Mouse (Mus musculus): ENCODE measurements around the gene Fam8a1. TPM values are rescaled to one million over a fixed set of nuclear protein-coding genes. Genes with fewer than 3 reads are reported as not detected.

Fam8a1 gene
- 16.4 and 16.7 TPM in 2 replicates for polyA plus RNA-seq (2016; fragmentation: Nextera tagmentation; extraction: Ambion mirVana)

GRCm38 (mm10) chr13:46669048-46669619 is at the start of gene Fam8a1:
Gene Fam8a1 (plus strand): TSS chr13:46669522.
- WGBS = under 1% methylated on average over 46 of the region's 46 CpGs
- peak; percentile 95 for ATAC-seq (ENCODE audit: insufficient number of reproducible peaks, low FRiP score)

GRCm38 (mm10) chr13:46619633-46620032 is 49.7 kb upstream of the Fam8a1 start:
- H3K27me3 ChIP-seq (replicated peaks) = no peaks in the 10 kb centered on the region
- no peak overlapping the region for H3K4me3 ChIP-seq
- no peak for ATAC-seq (ENCODE audit: insufficient number of reproducible peaks, low FRiP score)
- H3K36me3 ChIP-seq = peaks cover 54% of the 10 kb centered on the region
- no peak overlapping the region for H3K4me2 ChIP-seq
- no peak overlapping the region for H3K9ac ChIP-seq
- H3K4me1 ChIP-seq (replicated peaks) = peaks cover 9% of the 10 kb centered on the region
- 56% methylated on average over 11 of the region's 11 CpGs for WGBS
- H3K9me3 ChIP-seq (replicated peaks) = 0 out of 2 replicates have a peak, but pooled peaks cover 4% of the 10 kb centered on the region
- no peak overlapping the region for H3K27ac ChIP-seq (ENCODE audit: poor library complexity, severe bottlenecking)

More at GRCm38 (mm10) chr13:46669048-46669619, at the start of gene Fam8a1:
- Histone ChIP-seq H3K27me3 (replicated peaks) (no peaks in the 10 kb centered on the region), H3K4me1 (replicated peaks) (peaks cover 18% of the 10 kb centered on the region), H3K4me2 (peak within 1 kb of the TSS; percentile 89), H3K36me3 (peaks cover 27% of the 10 kb centered on the region), H3K9me3 (replicated peaks) (no peaks in the 10 kb centered on the region), H3K4me3 (peak within 1 kb of the TSS; percentile 99), H3K27ac (ENCODE audit: poor library complexity, severe bottlenecking) (peak within 1 kb of the TSS; percentile 87), H3K9ac (peak within 1 kb of the TSS; percentile 99)

GRCm38 (mm10) chr13:46620964-46621757 is 48.2 kb upstream of the Fam8a1 start:
- 84% methylated on average over 7 of the region's 7 CpGs for WGBS
- H3K9me3 ChIP-seq (replicated peaks) = 0 out of 2 replicates have a peak, but pooled peaks cover 4% of the 10 kb centered on the region
- H3K4me3 ChIP-seq = no peak overlapping the region
- H3K9ac ChIP-seq = no peak overlapping the region
- H3K4me2 ChIP-seq = no peak overlapping the region
- peaks cover 55% of the 10 kb centered on the region for H3K36me3 ChIP-seq
- H3K4me1 ChIP-seq (replicated peaks) = peaks cover 9% of the 10 kb centered on the region
- H3K27ac ChIP-seq (ENCODE audit: poor library complexity, severe bottlenecking) = no peak overlapping the region
- ATAC-seq (ENCODE audit: insufficient number of reproducible peaks, low FRiP score) = no peak
- no peaks in the 10 kb centered on the region for H3K27me3 ChIP-seq (replicated peaks)

GRCm38 (mm10) chr13:46626608-46627007 is 42.7 kb upstream of the Fam8a1 start:
- H3K4me3 ChIP-seq = no peak overlapping the region
- H3K27ac ChIP-seq (ENCODE audit: poor library complexity, severe bottlenecking) = no peak overlapping the region
- H3K9ac ChIP-seq = no peak overlapping the region
- no peak overlapping the region for H3K4me2 ChIP-seq
- WGBS = 73% methylated on average over 9 of the region's 9 CpGs
- H3K36me3 ChIP-seq = peaks cover 53% of the 10 kb centered on the region
- H3K9me3 ChIP-seq (replicated peaks) = 0 out of 2 replicates have a peak, but pooled peaks cover 4% of the 10 kb centered on the region
- H3K4me1 ChIP-seq (replicated peaks) = no peaks in the 10 kb centered on the region; the same call in 1 of the 2 replicates
- no peaks in the 10 kb centered on the region for H3K27me3 ChIP-seq (replicated peaks)
- no peak for ATAC-seq (ENCODE audit: insufficient number of reproducible peaks, low FRiP score)

GRCm38 (mm10) chr13:46627841-46628240 is 41.5 kb upstream of the Fam8a1 start:
- Histone ChIP-seq H3K27me3 (replicated peaks) (no peaks in the 10 kb centered on the region), H3K4me2 (no peak overlapping the region), H3K4me3 (no peak overlapping the region), H3K9me3 (replicated peaks) (0 out of 2 replicates have a peak, but pooled peaks cover 4% of the 10 kb centered on the region), H3K27ac (ENCODE audit: poor library complexity, severe bottlenecking) (no peak overlapping the region), H3K36me3 (peaks cover 59% of the 10 kb centered on the region), H3K9ac (no peak overlapping the region), H3K4me1 (replicated peaks) (peaks cover 3% of the 10 kb centered on the region; the same call in 1 of the 2 replicates)
- ATAC-seq (ENCODE audit: insufficient number of reproducible peaks, low FRiP score) = no peak
- WGBS = 79% methylated on average over 10 of the region's 10 CpGs

GRCm38 (mm10) chr13:46629391-46629790 is 39.9 kb upstream of the Fam8a1 start:
- WGBS = 79% methylated on average over 6 of the region's 6 CpGs
- H3K9me3 ChIP-seq (replicated peaks) = no peaks in the 10 kb centered on the region
- H3K27ac ChIP-seq (ENCODE audit: poor library complexity, severe bottlenecking) = no peak overlapping the region
- no peak overlapping the region for H3K9ac ChIP-seq
- H3K4me2 ChIP-seq = no peak overlapping the region
- peaks cover 47% of the 10 kb centered on the region for H3K36me3 ChIP-seq
- no peak for ATAC-seq (ENCODE audit: insufficient number of reproducible peaks, low FRiP score)
- peaks cover 3% of the 10 kb centered on the region; the same call in 1 of the 2 replicates for H3K4me1 ChIP-seq (replicated peaks)
- H3K4me3 ChIP-seq = no peak overlapping the region
- no peaks in the 10 kb centered on the region for H3K27me3 ChIP-seq (replicated peaks)

GRCm38 (mm10) chr13:46632796-46633195 is 36.5 kb upstream of the Fam8a1 start:
- Histone ChIP-seq H3K9ac (no peak overlapping the region), H3K4me2 (no peak overlapping the region), H3K4me3 (no peak overlapping the region), H3K27ac (ENCODE audit: poor library complexity, severe bottlenecking) (no peak overlapping the region), H3K9me3 (replicated peaks) (peaks cover 9% of the 10 kb centered on the region), H3K4me1 (replicated peaks) (peaks cover 3% of the 10 kb centered on the region; the same call in 1 of the 2 replicates), H3K27me3 (replicated peaks) (no peaks in the 10 kb centered on the region), H3K36me3 (peaks cover 55% of the 10 kb centered on the region)
- WGBS = 52% methylated on average over 4 of the region's 4 CpGs
- ATAC-seq (ENCODE audit: insufficient number of reproducible peaks, low FRiP score) = no peak

- WGBS = 68% methylated on average over 18 of the region's 18 CpGs
- Histone ChIP-seq H3K4me2 (no peak overlapping the region), H3K4me3 (no peak overlapping the region), H3K9me3 (replicated peaks) (peaks cover 9% of the 10 kb centered on the region), H3K4me1 (replicated peaks) (peaks cover 3% of the 10 kb centered on the region; the same call in 1 of the 2 replicates), H3K27me3 (replicated peaks) (no peaks in the 10 kb centered on the region), H3K27ac (ENCODE audit: poor library complexity, severe bottlenecking) (no peak overlapping the region), H3K36me3 (peaks cover 57% of the 10 kb centered on the region), H3K9ac (no peak overlapping the region)
- ATAC-seq (ENCODE audit: insufficient number of reproducible peaks, low FRiP score) = no peak
Measured at GRCm38 (mm10) chr13:46633320-46634132, 35.8 kb upstream of the Fam8a1 start.

GRCm38 (mm10) chr13:46634133-46634488 is 35.2 kb upstream of the Fam8a1 start:
- no peak for ATAC-seq (ENCODE audit: insufficient number of reproducible peaks, low FRiP score)
- peaks cover 3% of the 10 kb centered on the region; the same call in 1 of the 2 replicates for H3K4me1 ChIP-seq (replicated peaks)
- H3K4me3 ChIP-seq = no peak overlapping the region
- peaks cover 9% of the 10 kb centered on the region for H3K9me3 ChIP-seq (replicated peaks)
- H3K27ac ChIP-seq (ENCODE audit: poor library complexity, severe bottlenecking) = no peak overlapping the region
- no peak overlapping the region for H3K9ac ChIP-seq
- no peak overlapping the region for H3K4me2 ChIP-seq
- H3K36me3 ChIP-seq = peaks cover 63% of the 10 kb centered on the region
- H3K27me3 ChIP-seq (replicated peaks) = no peaks in the 10 kb centered on the region
- 66% methylated on average over 6 of the region's 6 CpGs for WGBS

- 86% methylated on average over 10 of the region's 10 CpGs for WGBS
Measured at GRCm38 (mm10) chr13:46640608-46641468, 28.5 kb upstream of the Fam8a1 start.

More at GRCm38 (mm10) chr13:46640608-46641468, 28.5 kb upstream of the Fam8a1 start:
- H3K9me3 ChIP-seq (replicated peaks) = peaks cover 13% of the 10 kb centered on the region
- H3K27me3 ChIP-seq (replicated peaks) = no peaks in the 10 kb centered on the region
- no peaks in the 10 kb centered on the region; the same call in 1 of the 2 replicates for H3K4me1 ChIP-seq (replicated peaks)
- peaks cover 69% of the 10 kb centered on the region for H3K36me3 ChIP-seq
- ATAC-seq (ENCODE audit: insufficient number of reproducible peaks, low FRiP score) = no peak
- no peak overlapping the region for H3K27ac ChIP-seq (ENCODE audit: poor library complexity, severe bottlenecking)
- no peak overlapping the region for H3K4me2 ChIP-seq
- no peak overlapping the region for H3K9ac ChIP-seq
- H3K4me3 ChIP-seq = no peak overlapping the region
